Comparison of ENCODE assay signal across 8 mouse cellular contexts in the genomic region with DNA sequence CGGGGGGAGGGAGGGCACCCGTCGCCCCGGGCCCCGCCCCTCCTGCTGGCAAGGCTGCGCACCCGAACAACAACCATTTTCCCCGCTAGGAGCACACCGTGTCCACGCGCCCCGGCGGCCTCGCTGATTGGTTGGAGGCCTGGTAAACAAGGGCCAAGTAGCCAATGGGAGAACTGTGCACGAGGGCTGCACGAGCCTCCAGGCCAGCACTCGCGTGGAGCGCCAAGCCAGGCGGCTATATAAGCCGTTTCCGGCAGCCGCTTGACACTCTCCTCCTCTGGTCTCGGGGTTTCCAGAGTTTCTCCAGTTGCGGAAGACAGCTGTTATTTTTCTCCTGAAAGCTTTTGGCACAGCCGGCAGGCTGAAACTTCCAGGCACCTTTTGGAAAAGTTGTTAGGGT. TPM values are rescaled to one million over a fixed set of nuclear protein-coding genes. Genes with fewer than 3 reads are reported as not detected.
DNase-seq lines count a peak whose midpoint lies in the region; ATAC-seq and TF ChIP-seq lines count a peak whose summit lies in the region.

A gene (plus strand): TSS at position 264 of the 400 bp plus-strand sequence.

- TF ChIP-seq POLR2A in testis, adult 2 months (IDR thresholded peaks at IDR 0.05; ENCODE audit: control insufficient read depth, low read depth, low read length): peak; percentile 99

- under 1% methylated on average over 26 of the region's 26 CpGs for WGBS in forebrain, embryonic 12.5 days
- WGBS in heart, postnatal 0 days: under 1% methylated on average over 23 of the region's 26 CpGs
- WGBS in liver, embryonic 16.5 days (ENCODE audit: insufficient replicate concordance): under 1% methylated on average over 26 of the region's 26 CpGs
- WGBS in neural tube, embryonic 13.5 days: under 1% methylated on average over 26 of the region's 26 CpGs

- H3K4me2 ChIP-seq in forebrain, embryonic 12.5 days: peak within 1 kb of the TSS; percentile 67
- H3K4me2 ChIP-seq in heart, postnatal 0 days (ENCODE audit: low read depth, low read length): peak within 1 kb of the TSS; percentile 84
- H3K4me2 ChIP-seq in liver, embryonic 16.5 days (ENCODE audit: low read depth, low read length): peak within 1 kb of the TSS; percentile 95
- peak within 1 kb of the TSS; percentile 89 for H3K4me2 ChIP-seq in neural tube, embryonic 13.5 days

- ATAC-seq in forebrain, embryonic 12.5 days (ENCODE audit: low FRiP score): peak; percentile 100
- peak; percentile 86 for ATAC-seq in heart, postnatal 0 days (ENCODE audit: insufficient read depth, low read depth)
- peak; percentile 99 for ATAC-seq in liver, embryonic 16.5 days (ENCODE audit: low read depth)
- peak; percentile 99 for ATAC-seq in neural tube, embryonic 13.5 days (ENCODE audit: low read depth)

- peak within 1 kb of the TSS; percentile 93 for H3K4me3 ChIP-seq in E14TG2a.4 (replicated peaks; ENCODE audit: low read length)
- H3K4me3 ChIP-seq in forebrain, embryonic 12.5 days (replicated peaks): peak within 1 kb of the TSS; percentile 63
- H3K4me3 ChIP-seq in heart, postnatal 0 days (ENCODE audit: low read depth, low read length): peak within 1 kb of the TSS; percentile 73
- peak within 1 kb of the TSS; percentile 66 for H3K4me3 ChIP-seq in liver, embryonic 16.5 days (ENCODE audit: low read depth, low read length)
- H3K4me3 ChIP-seq in neural tube, embryonic 13.5 days: peak within 1 kb of the TSS; percentile 85
- H3K4me3 ChIP-seq in testis, adult 2 months (ENCODE audit: control insufficient read depth, low read depth, low read length): peak within 1 kb of the TSS; percentile 84

- peak; percentile 99 for DNase-seq in c-Kit-positive CD71-positive TER-119-positive erythroid progenitor cells, embryonic 14.5 days (ENCODE audit: low spot score)
- peak; percentile 99 for DNase-seq in heart, postnatal 0 days (ENCODE audit: low spot score)
- DNase-seq in kidney, postnatal 4 days: peak; percentile 100

- no peaks in the 10 kb centered on the region for H3K27me3 ChIP-seq in E14TG2a.4 (ENCODE audit: insufficient read depth, low read length)
- no peaks in the 10 kb centered on the region for H3K27me3 ChIP-seq in forebrain, embryonic 12.5 days
- H3K27me3 ChIP-seq in heart, postnatal 0 days (ENCODE audit: control insufficient read depth, insufficient read depth, low read length): no peaks in the 10 kb centered on the region
- H3K27me3 ChIP-seq in liver, embryonic 16.5 days (ENCODE audit: control insufficient read depth, insufficient read depth, low read depth, low read length): no peaks in the 10 kb centered on the region
- H3K27me3 ChIP-seq in neural tube, embryonic 13.5 days: no peaks in the 10 kb centered on the region
- H3K27me3 ChIP-seq in testis, adult 2 months (ENCODE audit: control insufficient read depth, insufficient read depth, low read length): no peaks in the 10 kb centered on the region

- peak within 1 kb of the TSS; percentile 63 for H3K9ac ChIP-seq in forebrain, embryonic 12.5 days
- peak within 1 kb of the TSS; percentile 96 for H3K9ac ChIP-seq in heart, postnatal 0 days (replicated peaks; ENCODE audit: low read depth, low read length)
- peak within 1 kb of the TSS; percentile 81 for H3K9ac ChIP-seq in liver, embryonic 16.5 days (ENCODE audit: low read depth, low read length)
- H3K9ac ChIP-seq in neural tube, embryonic 13.5 days: peak within 1 kb of the TSS; percentile 85

- peaks cover 35% of the 10 kb centered on the region for H3K36me3 ChIP-seq in E14TG2a.4 (ENCODE audit: insufficient read depth, low read length)
- H3K36me3 ChIP-seq in forebrain, embryonic 12.5 days (replicated peaks): peaks cover 22% of the 10 kb centered on the region
- H3K36me3 ChIP-seq in heart, postnatal 0 days (replicated peaks; ENCODE audit: control insufficient read depth, insufficient read depth, low read length): peaks cover 30% of the 10 kb centered on the region
- peaks cover 21% of the 10 kb centered on the region for H3K36me3 ChIP-seq in liver, embryonic 16.5 days (ENCODE audit: control insufficient read depth, insufficient read depth)
- H3K36me3 ChIP-seq in neural tube, embryonic 13.5 days: peaks cover 21% of the 10 kb centered on the region
- H3K36me3 ChIP-seq in testis, adult 2 months (ENCODE audit: control insufficient read depth, insufficient read depth, low read length): peaks cover 5% of the 10 kb centered on the region

- peak within 1 kb of the TSS; percentile 80 for H3K27ac ChIP-seq in forebrain, embryonic 12.5 days
- peak within 1 kb of the TSS; percentile 96 for H3K27ac ChIP-seq in heart, postnatal 0 days (ENCODE audit: low read depth)
- H3K27ac ChIP-seq in liver, embryonic 16.5 days (ENCODE audit: low read length): peak within 1 kb of the TSS; percentile 78
- peak within 1 kb of the TSS; percentile 85 for H3K27ac ChIP-seq in neural tube, embryonic 13.5 days (replicated peaks)
- peak within 1 kb of the TSS; percentile 95 for H3K27ac ChIP-seq in testis, adult 2 months (ENCODE audit: control insufficient read depth, insufficient read depth, low read depth, low read length)

- peak; percentile 97 for TF ChIP-seq EP300 in heart, postnatal 0 days (IDR thresholded peaks at IDR 0.05; ENCODE audit: low read depth)

- H3K4me1 ChIP-seq in E14TG2a.4 (replicated peaks; ENCODE audit: low read depth, low read length): peaks cover 74% of the 10 kb centered on the region
- peaks cover 53% of the 10 kb centered on the region for H3K4me1 ChIP-seq in forebrain, embryonic 12.5 days
- H3K4me1 ChIP-seq in heart, postnatal 0 days (ENCODE audit: control insufficient read depth, insufficient read depth): peaks cover 21% of the 10 kb centered on the region; the same call in 1 of the 2 replicates
- H3K4me1 ChIP-seq in liver, embryonic 16.5 days (ENCODE audit: control insufficient read depth, low read depth, low read length): peaks cover 30% of the 10 kb centered on the region
- peaks cover 73% of the 10 kb centered on the region for H3K4me1 ChIP-seq in neural tube, embryonic 13.5 days (replicated peaks)
- peaks cover 6% of the 10 kb centered on the region for H3K4me1 ChIP-seq in testis, adult 2 months (ENCODE audit: control insufficient read depth, insufficient read depth, low read length)

- TF ChIP-seq CTCF in E14TG2a.4 (conservative IDR thresholded peaks at IDR 0.05; ENCODE audit: low read length): no peak
- peak; percentile 35 for TF ChIP-seq CTCF in heart, postnatal 0 days (IDR thresholded peaks at IDR 0.05; ENCODE audit: low read depth)
- peak; percentile 24; the same call in 1 of the 2 replicates for TF ChIP-seq CTCF in testis, adult 2 months (IDR thresholded peaks at IDR 0.05; ENCODE audit: control insufficient read depth, insufficient read depth, insufficient replicate concordance, low read depth, low read length)

- H3K9me3 ChIP-seq in E14TG2a.4 (ENCODE audit: low read length): no peaks in the 10 kb centered on the region
- no peaks in the 10 kb centered on the region for H3K9me3 ChIP-seq in forebrain, embryonic 12.5 days
- H3K9me3 ChIP-seq in heart, postnatal 0 days (replicated peaks; ENCODE audit: control insufficient read depth, low read length): no peaks in the 10 kb centered on the region
- H3K9me3 ChIP-seq in liver, embryonic 16.5 days (replicated peaks; ENCODE audit: control insufficient read depth, low read length): no peaks in the 10 kb centered on the region
- no peaks in the 10 kb centered on the region for H3K9me3 ChIP-seq in neural tube, embryonic 13.5 days

RNA-seq across cellular contexts. Expression of the gene that starts here (rescaled TPM):
- polyA plus RNA-seq in forebrain, embryonic 12.5 days (2016; fragmentation: Nextera tagmentation; extraction: Ambion mirVana): 40.4 and 40.8 TPM in 2 replicates
- 1,058 and 1,196 TPM in 2 replicates for total RNA-seq in heart, postnatal 0 days (2014; rRNA removed; ENCODE audit: low replicate concordance)
- 332 and 600 TPM in 2 replicates for polyA plus RNA-seq in heart, postnatal 0 days (2015; fragmentation: Nextera tagmentation; extraction: Ambion mirVana)
- polyA plus RNA-seq in liver, embryonic 16.5 days (2015; fragmentation: Nextera tagmentation; extraction: Ambion mirVana): 49.3 and 51.2 TPM in 2 replicates
- 74.7 and 78.0 TPM in 2 replicates for polyA plus RNA-seq in neural tube, embryonic 13.5 days (2015; fragmentation: Nextera tagmentation; extraction: Ambion mirVana)
- polyA plus RNA-seq in testis, adult 2 months (2012; rRNA removed): 73.8 and 75.5 TPM in 2 replicates

Comparison
In these comparisons a context has a peak if more than half of its experiments do, and no peak if none do; other contexts are left out.
1. Peak in every context shown above with its lines: DNase-seq, ATAC-seq, H3K4me3 ChIP-seq and H3K27ac ChIP-seq.